Mouse (Mus musculus): ENCODE results near the gene Mpp5.
A peak's percentile ranks its signal among the peaks of the same experiment; 100 is the strongest.

DNA sequence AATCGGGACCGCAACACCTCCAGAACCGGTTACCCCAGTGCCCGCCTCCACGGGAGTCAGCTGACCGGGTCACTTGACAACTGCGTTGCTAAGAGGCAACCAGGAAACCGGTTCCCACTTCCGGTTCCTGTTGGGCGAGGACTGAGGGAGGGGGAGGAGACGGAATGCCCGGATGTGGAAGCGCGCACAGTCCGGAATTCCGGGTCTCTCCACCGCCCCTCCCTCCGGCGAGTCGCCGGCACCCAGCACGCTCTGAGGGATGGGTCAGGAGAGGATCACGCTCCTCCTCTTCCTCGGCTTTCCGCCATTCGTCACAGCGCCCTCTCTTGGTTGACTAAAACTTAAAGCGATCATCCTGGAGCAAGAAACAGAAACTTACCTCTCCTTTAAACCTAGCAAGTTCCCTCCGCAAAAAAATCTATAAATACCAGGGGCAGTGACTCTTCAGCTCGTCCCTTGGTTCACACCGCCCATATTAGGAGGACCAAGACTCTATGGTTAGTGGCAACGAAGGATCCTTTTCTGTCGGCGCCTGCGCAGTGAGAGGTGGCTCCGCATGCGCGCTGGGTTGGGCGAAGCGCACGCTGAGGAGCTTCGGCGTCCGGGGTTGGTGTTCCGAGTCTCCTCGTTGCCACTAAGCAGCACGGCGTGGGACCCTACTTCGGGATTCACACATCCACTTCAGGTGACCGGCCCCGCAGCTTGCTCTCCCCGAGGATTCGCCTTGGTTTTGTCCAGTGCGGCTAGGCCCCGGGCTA lies 113.0 kb downstream of the Mpp5 start, which contains the start of the genes Atp6v1d and Eif2s1:
- no peak for TF ChIP-seq MAFK (IDR thresholded peaks at IDR 0.05; ENCODE audit: insufficient read depth, low read depth, low read length)
- TF ChIP-seq HCFC1 (IDR thresholded peaks at IDR 0.05; ENCODE audit: borderline replicate concordance, insufficient read depth, low read length), result peak; percentile 67; the same call in 1 of the 2 replicates
- no peak for TF ChIP-seq CHD2 (IDR thresholded peaks at IDR 0.05; ENCODE audit: low read depth, low read length)
- TF ChIP-seq ZC3H11A (IDR thresholded peaks at IDR 0.05; ENCODE audit: borderline replicate concordance, low read depth, low read length), result no peak

Measured in ES-E14 (cell line).